Mouse (Mus musculus) hindbrain, postnatal 0 days (tissue): ENCODE data around the gene Drosha. TPM values are rescaled to one million over a fixed set of nuclear protein-coding genes. Genes with fewer than 3 reads are reported as not detected.
"Not testable (repeated sequence)": the region's sequence is repeated elsewhere in the genome, so short reads cannot be mapped to it uniquely, and the experiment has no call there.

Source experiments
- ATAC-seq: fragments of 200-750 bp; cut with Nextera tagmentation; 2 replicates; pipeline ENCODE4 v1.8.0; 2017; ENCODE audit warnings: mild to moderate bottlenecking, moderate TSS enrichment, moderate library complexity
- DNase-seq: peaks from one replicate; pipeline ENCODE4 v3.0.0-alpha.2; 2015; ENCODE audit warnings: low spot score
- H3K27ac ChIP-seq: fragments of 300-500 bp; sonication (generic); 2 replicates; pipeline ENCODE4 v1.5.1; 2014; ENCODE audit warnings: mild to moderate bottlenecking
- H3K27me3 ChIP-seq: fragments of 300-500 bp; sonication (generic); 2 replicates; pipeline ENCODE4 v1.6.1; 2014; ENCODE audit warnings: low read length, mixed read lengths; ENCODE audit not compliant: insufficient read depth
- H3K36me3 ChIP-seq: fragments of 300-500 bp; sonication (generic); 2 replicates; pipeline ENCODE4 v1.6.1; 2014; ENCODE audit warnings: low read length, mixed read lengths; ENCODE audit not compliant: insufficient read depth
- H3K4me1 ChIP-seq: fragments of 300-500 bp; sonication (generic); 2 replicates; pipeline ENCODE4 v1.6.1; 2014; ENCODE audit warnings: antibody characterized with exemption, low read length, mixed read lengths; ENCODE audit not compliant: insufficient read depth
- H3K4me2 ChIP-seq: fragments of 300-500 bp; sonication (generic); 2 replicates; pipeline ENCODE4 v1.6.1; 2014; ENCODE audit warnings: low read depth, mild to moderate bottlenecking, low read length, moderate library complexity, mixed read lengths
- H3K4me3 ChIP-seq: fragments of 300-500 bp; sonication (generic); 2 replicates; pipeline ENCODE4 v1.5.1; 2014; ENCODE audit warnings: low read length
- H3K9ac ChIP-seq: fragments of 300-500 bp; sonication (generic); replicated peaks from 2 replicates; pipeline ENCODE4 v1.6.1; 2014; ENCODE audit warnings: mild to moderate bottlenecking, low read length, moderate library complexity, mixed read lengths
- H3K9me3 ChIP-seq: fragments of 300-500 bp; sonication (generic); 2 replicates; pipeline ENCODE4 v1.6.1; 2016; ENCODE audit warnings: low read length, mixed read lengths
- CTCF ChIP-seq: IDR thresholded peaks from 2 replicates; pipeline ENCODE4 v1.5.1; 2016; ENCODE audit warnings: antibody characterized with exemption, control low read depth, low read depth
- WGBS: fragments of 180-500 bp; shearing (Covaris S2); extraction: QIAGEN DNeasy Blood & Tissue Kit; methylation state at CpG from one replicate; pipeline ENCODE4 v1.1.7; 2014; 5-methylcytosine and 5-hydroxymethylcytosine counted together
- polyA plus RNA-seq: library from polyadenylated mRNA; unstranded; fragments of >200 nt; fragmentation: Nextera tagmentation; extraction: Ambion mirVana; gene quantifications from 2 replicates; pipeline ENCODE4 v1.2.1, GENCODE M21; 2015
- total RNA-seq: library from RNA; depleted of rRNA; stranded (reverse); fragments of >200 nt; gene quantifications from 2 replicates; pipeline ENCODE4 v1.2.3, GENCODE M21; 2014

The Drosha gene
- total and polyA plus RNA-seq, 2 experiments from 2014 or later: 33.7 to 38.2 TPM

DNA sequence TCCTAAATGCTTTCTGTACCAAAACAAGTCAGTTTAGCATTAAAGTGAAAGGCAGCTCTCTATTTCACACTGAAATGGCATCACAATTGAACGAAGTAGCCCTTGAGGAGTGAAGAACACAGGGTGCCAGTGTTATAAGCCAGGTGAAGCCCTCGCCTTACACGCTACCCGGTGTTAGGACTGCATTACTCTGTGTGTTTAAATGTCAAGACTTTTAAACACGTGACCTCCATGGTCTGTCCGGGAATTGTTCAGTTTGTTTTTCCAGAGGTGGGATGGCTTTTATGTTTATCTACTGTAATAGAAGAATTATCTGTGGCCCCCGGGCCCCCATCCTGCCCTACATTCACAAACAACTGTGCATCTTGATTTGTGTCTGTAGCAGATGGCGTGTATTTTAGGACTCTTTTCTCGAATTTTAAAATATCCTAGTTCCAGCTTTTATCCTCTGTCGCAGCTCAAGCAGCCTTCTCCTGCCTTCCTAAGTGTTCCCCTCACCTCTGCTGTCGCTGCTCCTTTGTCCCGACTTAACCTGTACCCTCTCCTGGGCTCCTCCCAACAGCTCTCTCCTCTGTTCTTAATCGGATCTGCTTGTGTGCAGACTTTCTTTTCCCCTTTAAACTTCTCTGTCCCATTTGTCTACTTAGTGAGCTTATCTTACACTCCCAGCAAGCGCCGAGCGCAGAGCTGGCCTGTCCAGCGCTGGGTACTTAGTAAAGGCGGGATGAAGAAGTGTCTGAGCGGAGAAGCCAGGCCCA, 83.5 kb downstream of the Drosha start:
- no peak overlapping the region for H3K27ac ChIP-seq
- H3K36me3 ChIP-seq: peaks cover 21% of the 10 kb centered on the region; the same call in 1 of the 2 replicates

GRCm38 (mm10) chr15:12908720-12909028, 84.1 kb downstream of the Drosha start:
- 56% methylated on average over 4 of the region's 4 CpGs for WGBS
- no peak overlapping the region for H3K9ac ChIP-seq
- peak; percentile 21 for DNase-seq
- no peaks in the 10 kb centered on the region for H3K4me1 ChIP-seq
- TF ChIP-seq CTCF: no peak
- peaks cover 20% of the 10 kb centered on the region; the same call in 1 of the 2 replicates for H3K36me3 ChIP-seq
- no peaks in the 10 kb centered on the region for H3K9me3 ChIP-seq
- no peak overlapping the region for H3K27ac ChIP-seq
- H3K27me3 ChIP-seq: no peaks in the 10 kb centered on the region
- no peak overlapping the region for H3K4me2 ChIP-seq
- peak; percentile 41; the same call in 1 of the 2 replicates for ATAC-seq
- no peak overlapping the region for H3K4me3 ChIP-seq

More for the DNA sequence above, 83.5 kb downstream of the Drosha start:
- Histone ChIP-seq H3K9me3 (no peaks in the 10 kb centered on the region), H3K27me3 (no peaks in the 10 kb centered on the region), H3K9ac (no peak overlapping the region), H3K4me3 (no peak overlapping the region), H3K4me2 (no peak overlapping the region), H3K4me1 (no peaks in the 10 kb centered on the region)
- WGBS: 83% methylated on average over 19 of the region's 19 CpGs
- ATAC-seq (peak; percentile 22; the same call in 1 of the 2 replicates), DNase-seq (no peak)
- TF ChIP-seq CTCF: no peak

GRCm38 (mm10) chr15:12909171-12909570, 84.6 kb downstream of the Drosha start:
- Histone ChIP-seq H3K36me3 (peaks cover 21% of the 10 kb centered on the region; the same call in 1 of the 2 replicates), H3K4me1 (no peaks in the 10 kb centered on the region), H3K4me3 (no peak overlapping the region), H3K9ac (no peak overlapping the region), H3K27me3 (no peaks in the 10 kb centered on the region), H3K9me3 (no peaks in the 10 kb centered on the region), H3K4me2 (no peak overlapping the region), H3K27ac (no peak overlapping the region)
- TF ChIP-seq CTCF: no peak
- DNase-seq (no peak), ATAC-seq (peak; percentile 44)
- WGBS: 63% methylated on average over 7 of the region's 7 CpGs

DNA sequence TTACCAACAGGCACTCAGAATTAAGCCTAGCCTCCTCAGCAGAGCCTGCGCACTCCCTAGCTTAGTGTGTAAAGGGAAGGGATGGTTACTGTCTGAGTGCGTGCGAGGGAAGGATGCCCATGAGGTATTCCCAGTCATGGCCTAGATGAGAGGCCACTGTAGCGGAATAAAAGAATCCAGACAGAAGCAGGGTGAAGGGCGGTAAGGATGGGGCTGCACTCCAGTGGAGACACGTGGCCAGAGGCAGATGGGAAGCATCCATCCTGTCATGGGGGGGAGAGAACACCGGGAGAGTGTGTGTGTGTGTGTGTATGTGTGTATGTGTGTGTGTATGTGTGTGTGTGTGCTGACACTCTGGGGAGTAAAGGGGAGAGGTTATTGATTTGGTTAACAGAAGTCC, 86.5 kb downstream of the Drosha start:
- Histone ChIP-seq H3K4me3 (no peak overlapping the region), H3K27ac (no peak overlapping the region), H3K4me1 (no peaks in the 10 kb centered on the region), H3K9ac (no peak overlapping the region), H3K4me2 (no peak overlapping the region), H3K9me3 (no peaks in the 10 kb centered on the region), H3K36me3 (peaks cover 23% of the 10 kb centered on the region), H3K27me3 (no peaks in the 10 kb centered on the region)
- no peak for DNase-seq
- no peak for TF ChIP-seq CTCF
- WGBS: 67% methylated on average over 7 of the region's 7 CpGs
- ATAC-seq: peak; percentile 45

DNA sequence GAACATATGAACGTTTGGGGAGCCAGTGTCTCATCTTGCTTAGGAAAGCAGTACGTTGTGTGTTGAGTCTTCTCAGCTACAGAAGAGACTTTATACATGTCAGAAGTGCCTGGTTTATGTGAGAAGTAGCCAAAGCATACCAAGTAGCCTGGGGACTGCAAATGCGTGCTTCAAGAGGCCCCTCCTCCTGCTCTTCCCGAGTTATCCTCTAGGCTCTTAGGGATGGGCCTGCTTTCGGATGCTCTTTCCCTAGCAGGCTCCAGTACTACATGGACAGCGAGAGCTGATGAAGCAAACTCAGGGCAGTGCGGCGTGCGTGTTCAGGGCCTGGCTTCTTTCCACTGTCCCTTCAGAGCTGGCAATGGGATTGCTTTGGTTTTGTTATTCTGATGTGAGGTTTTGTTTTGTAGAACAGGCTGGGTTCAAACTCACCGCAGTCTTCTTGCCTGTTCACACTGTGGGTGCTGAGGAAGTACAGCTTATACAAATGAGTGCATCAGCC, 91.8 kb downstream of the Drosha start:
- no peak overlapping the region for H3K27ac ChIP-seq
- 65% methylated on average over 10 of the region's 10 CpGs for WGBS
- H3K9me3 ChIP-seq: no peaks in the 10 kb centered on the region
- H3K36me3 ChIP-seq: peaks cover 39% of the 10 kb centered on the region
- H3K27me3 ChIP-seq: no peaks in the 10 kb centered on the region
- DNase-seq (no peak), ATAC-seq (peak; percentile 59; the same call in 1 of the 2 replicates)
- H3K9ac ChIP-seq: no peak overlapping the region
- H3K4me3 ChIP-seq: no peak overlapping the region
- H3K4me2 ChIP-seq: no peak overlapping the region
- H3K4me1 ChIP-seq: no peaks in the 10 kb centered on the region
- TF ChIP-seq CTCF: no peak

GRCm38 (mm10) chr15:12919326-12919966, 94.8 kb downstream of the Drosha start:
- H3K9me3 ChIP-seq, H3K27me3 ChIP-seq, H3K4me3 ChIP-seq, H3K9ac ChIP-seq, DNase-seq, ATAC-seq, H3K27ac ChIP-seq, H3K4me2 ChIP-seq, H3K4me1 ChIP-seq: not testable (repeated sequence)
- H3K36me3 ChIP-seq: peaks cover 42% of the 10 kb centered on the region
- 62% methylated on average over 11 of the region's 11 CpGs for WGBS
